10 mouse cellular contexts compared by ENCODE assay signal in the genomic region with DNA sequence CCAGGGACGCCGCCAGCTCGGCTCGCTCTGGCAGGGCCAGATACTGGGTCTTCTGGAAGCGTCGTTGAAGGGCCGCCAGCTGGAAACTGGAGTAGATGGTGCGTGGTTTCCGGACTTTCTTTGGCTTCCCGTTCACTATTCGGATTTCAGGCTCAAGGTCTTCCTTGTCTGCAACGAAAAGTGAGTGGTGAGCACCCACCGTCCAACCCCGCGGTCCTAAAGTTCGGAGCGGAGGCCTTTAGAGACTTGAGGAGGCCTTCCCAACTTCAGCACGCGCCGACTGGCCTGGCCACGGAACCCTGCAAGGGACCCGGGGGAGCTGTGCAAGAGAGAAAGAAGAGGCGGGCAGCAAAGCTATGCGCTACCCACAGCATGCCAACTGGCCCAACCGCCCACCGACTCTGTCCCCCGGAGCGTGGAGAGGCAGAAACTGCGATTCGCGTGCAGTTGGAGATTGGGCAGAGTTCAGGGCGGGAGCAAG. TPM values are rescaled to one million over a fixed set of nuclear protein-coding genes. Genes with fewer than 3 reads are reported as not detected.
DNase-seq lines count a peak whose midpoint lies in the region; ATAC-seq and TF ChIP-seq lines count a peak whose summit lies in the region.
"Had no signal": no experiment of that assay in that cellular context is flagged by ENCODE, and none has a peak within 500 bp of the region (broad histone marks: within the 10 kb centered on the region; RNA-seq: fewer than 3 reads in every experiment).

No protein-coding gene starts in this region.

- peaks cover 75% of the 10 kb centered on the region for H3K27me3 ChIP-seq in G1E (ENCODE audit: insufficient read depth, low read length)
- peaks cover 29% of the 10 kb centered on the region for H3K27me3 ChIP-seq in forebrain, postnatal 0 days (ENCODE audit: insufficient read depth, low read length)
- peaks cover 94% of the 10 kb centered on the region for H3K27me3 ChIP-seq in limb, embryonic 10.5 days (ENCODE audit: low read depth, poor library complexity, severe bottlenecking)
- peaks cover 81% of the 10 kb centered on the region for H3K27me3 ChIP-seq in small intestine, adult 2 months (ENCODE audit: control insufficient read depth, insufficient read depth, low read length)

- H3K4me2 ChIP-seq in forebrain, postnatal 0 days (ENCODE audit: low read depth): peak overlapping the region; percentile 69

- peak overlapping the region; percentile 66 for H3K9ac ChIP-seq in forebrain, postnatal 0 days

- no peak for ATAC-seq in G1E (ENCODE audit: extremely low read depth, insufficient number of reproducible peaks, low FRiP score, poor library complexity, severe bottlenecking)
- no peak for ATAC-seq in forebrain, postnatal 0 days
- ATAC-seq in granulocyte monocyte progenitor cell, adult 5-6 weeks (replicated peaks; ENCODE audit: poor library complexity, severe bottlenecking): no peak

- H3K27ac ChIP-seq in forebrain, postnatal 0 days (ENCODE audit: low read depth, low read length): peak overlapping the region; percentile 84
- H3K27ac ChIP-seq in limb, embryonic 10.5 days: peak overlapping the region; percentile 70
- no peak overlapping the region for H3K27ac ChIP-seq in small intestine, adult 2 months (ENCODE audit: insufficient read depth, low read depth, low read length)

- H3K9me3 ChIP-seq in G1E (replicated peaks): peaks cover 22% of the 10 kb centered on the region
- H3K9me3 ChIP-seq in forebrain, postnatal 0 days (ENCODE audit: low read length): no peaks in the 10 kb centered on the region
- no peaks in the 10 kb centered on the region for H3K9me3 ChIP-seq in limb, embryonic 10.5 days (replicated peaks)

- no peak for TF ChIP-seq POLR2A in small intestine, adult 2 months (IDR thresholded peaks at IDR 0.05; ENCODE audit: low read depth, low read length)

- peaks cover 41% of the 10 kb centered on the region for H3K4me1 ChIP-seq in G1E (ENCODE audit: insufficient read depth, low read depth, low read length)
- H3K4me1 ChIP-seq in forebrain, postnatal 0 days (ENCODE audit: insufficient read depth): no peaks in the 10 kb centered on the region
- peaks cover 67% of the 10 kb centered on the region for H3K4me1 ChIP-seq in limb, embryonic 10.5 days
- H3K4me1 ChIP-seq in small intestine, adult 2 months (ENCODE audit: control insufficient read depth, insufficient read depth, insufficient read length, low read length): peaks cover 26% of the 10 kb centered on the region

- TF ChIP-seq CTCF in G1E (IDR thresholded peaks at IDR 0.05; ENCODE audit: low read depth, low read length): no peak
- no peak for TF ChIP-seq CTCF in forebrain, postnatal 0 days (IDR thresholded peaks at IDR 0.05; ENCODE audit: low read depth)
- TF ChIP-seq CTCF in small intestine, adult 2 months (IDR thresholded peaks at IDR 0.05; ENCODE audit: extremely low read depth, insufficient read length, insufficient replicate concordance, low read depth, low read length): no peak

- no peaks in the 10 kb centered on the region for H3K36me3 ChIP-seq in G1E (replicated peaks)
- H3K36me3 ChIP-seq in forebrain, postnatal 0 days (ENCODE audit: insufficient read depth): no peaks in the 10 kb centered on the region
- no peaks in the 10 kb centered on the region for H3K36me3 ChIP-seq in limb, embryonic 10.5 days
- no peaks in the 10 kb centered on the region for H3K36me3 ChIP-seq in small intestine, adult 2 months (ENCODE audit: control insufficient read depth, insufficient read depth, low read length)

- 4% methylated on average over 32 of the region's 32 CpGs for WGBS in forebrain, postnatal 0 days
- WGBS in limb, embryonic 10.5 days: under 1% methylated on average over 32 of the region's 32 CpGs
- WGBS in small intestine, adult 2 months: 5% methylated on average over 32 of the region's 32 CpGs

- peak overlapping the region; percentile 67; the same call in 1 of the 2 replicates for H3K4me3 ChIP-seq in G1E (ENCODE audit: low read depth, low read length)
- H3K4me3 ChIP-seq in forebrain, postnatal 0 days (ENCODE audit: low read depth, low read length): peak overlapping the region; percentile 49
- peak overlapping the region; percentile 68 for H3K4me3 ChIP-seq in limb, embryonic 10.5 days
- H3K4me3 ChIP-seq in small intestine, adult 2 months (ENCODE audit: low read depth, low read length): peak overlapping the region; percentile 23

- peak; percentile 49 for DNase-seq in kidney, adult 18-20 months
- no peak for DNase-seq in kidney, adult 11 months
- no peak for DNase-seq in G1E (ENCODE audit: low spot score)
- peak; percentile 67 for DNase-seq in forebrain, postnatal 0 days
- no peak for DNase-seq in limb, embryonic 10.5 days (ENCODE audit: low spot score)
- no peak for DNase-seq in spleen, postnatal 36 days (ENCODE audit: low spot score in 2 of 2)

RNA-seq across cellular contexts. Expression of a gene that starts 1.1 kb away (rescaled TPM):
- not detected in 2 replicates for total RNA-seq in G1E (2014; fragmentation: Nextera tagmentation)
- not detected in 2 replicates for total RNA-seq in G1E (2017)
- not detected in 2 replicates for polyA plus RNA-seq in G1E (2012)
- total RNA-seq in forebrain, postnatal 0 days (2014; rRNA removed): 19.3 and 28.1 TPM in 2 replicates
- 40.0 and 43.1 TPM in 2 replicates for polyA plus RNA-seq in forebrain, postnatal 0 days (2015; fragmentation: Nextera tagmentation; extraction: Ambion mirVana)
- 4.9 and 7.2 TPM in 2 replicates for polyA plus RNA-seq in limb, embryonic 10.5 days (2016; fragmentation: Nextera tagmentation; extraction: Ambion mirVana)
- polyA plus RNA-seq in small intestine, adult 2 months (2012; rRNA removed): 0.15 and 0.33 TPM in 2 replicates
- total RNA-seq in granulocyte monocyte progenitor cell, adult 5-6 weeks (2014; fragmentation: Nextera tagmentation): not detected in 2 replicates
- total RNA-seq in granulocyte monocyte progenitor cell, adult 5-6 weeks (2017): not detected in 2 replicates
- total RNA-seq: heart, adult 18-20 months; MEL had no signal

RNA-seq across cellular contexts. Expression of a gene that starts 17.5 kb away (rescaled TPM):
- total RNA-seq in G1E (2014; fragmentation: Nextera tagmentation) (2.8 and 3.0 TPM in 2 replicates), G1E (2017) (0.41 and 0.98 TPM in 2 replicates)
- 2.4 and 3.4 TPM in 2 replicates for polyA plus RNA-seq in G1E (2012)
- total RNA-seq in forebrain, postnatal 0 days (2014; rRNA removed): 73.5 and 80.2 TPM in 2 replicates
- 105 and 139 TPM in 2 replicates for polyA plus RNA-seq in forebrain, postnatal 0 days (2015; fragmentation: Nextera tagmentation; extraction: Ambion mirVana)
- polyA plus RNA-seq in limb, embryonic 10.5 days (2016; fragmentation: Nextera tagmentation; extraction: Ambion mirVana): 5.7 and 9.0 TPM in 2 replicates
- polyA plus RNA-seq in small intestine, adult 2 months (2012; rRNA removed): 0.14 and 0.32 TPM in 2 replicates
- total RNA-seq in granulocyte monocyte progenitor cell, adult 5-6 weeks (2014; fragmentation: Nextera tagmentation): not detected in 2 replicates
- not detected in 2 replicates for total RNA-seq in granulocyte monocyte progenitor cell, adult 5-6 weeks (2017)

Comparison
In these comparisons a context has a peak if more than half of its experiments do, and no peak if none do; other contexts are left out.
1. DNase-seq: peak in kidney, adult 18-20 months (single experiment) and forebrain, postnatal 0 days (single experiment); none in kidney, adult 11 months (single experiment), G1E (single experiment), limb, embryonic 10.5 days (single experiment) and spleen, postnatal 36 days (0 of 2).
2. RNA of a gene that starts 17.5 kb away (polyA plus RNA-seq): 105 to 139 TPM in forebrain, postnatal 0 days; 5.7 to 9.0 TPM in limb, embryonic 10.5 days, 2.4 to 3.4 TPM in G1E and 0.14 to 0.32 TPM in small intestine, adult 2 months; every median in the first group is over 10 times any median in the second.
3. Peak in every context shown above with its lines, with median percentiles within 50 percentile points of each other: H3K4me3 ChIP-seq.